Mouse (Mus musculus) neural tube, embryonic 11.5 days (tissue): ENCODE measurements around the gene Mid1. TPM values are rescaled to one million over a fixed set of nuclear protein-coding genes. Genes with fewer than 3 reads are reported as not detected.

Experiments used
- ATAC-seq: fragments of 200-750 bp; cut with Nextera tagmentation; 2 replicates; pipeline ENCODE4 v1.8.0; 2017; ENCODE audit warnings: moderate number of reproducible peaks, mild to moderate bottlenecking, moderate TSS enrichment, moderate library complexity; ENCODE audit not compliant: insufficient read depth, low FRiP score, low TSS enrichment
- DNase-seq: peaks from one replicate; pipeline ENCODE4 v3.0.0-alpha.2; 2015; ENCODE audit warnings: low spot score
- H3K27ac ChIP-seq: fragments of 300-500 bp; sonication (generic); 2 replicates; pipeline ENCODE4 v1.5.1; 2014; ENCODE audit warnings: low read depth, mild to moderate bottlenecking, low read length
- H3K27me3 ChIP-seq: fragments of 300-500 bp; sonication (generic); 2 replicates; pipeline ENCODE4 v1.6.1; 2014; ENCODE audit warnings: mild to moderate bottlenecking, low read length, mixed read lengths; ENCODE audit not compliant: control insufficient read depth, insufficient read depth
- H3K36me3 ChIP-seq: fragments of 300-500 bp; sonication (generic); 2 replicates; pipeline ENCODE4 v1.6.1; 2014; ENCODE audit warnings: mild to moderate bottlenecking, low read length, moderate library complexity, mixed read lengths; ENCODE audit not compliant: control insufficient read depth, insufficient read depth
- H3K4me1 ChIP-seq: fragments of 300-500 bp; sonication (generic); 2 replicates; pipeline ENCODE4 v1.6.1; 2014; ENCODE audit warnings: low read length, mixed read lengths; ENCODE audit not compliant: control insufficient read depth, insufficient read depth
- H3K4me2 ChIP-seq: fragments of 300-500 bp; sonication (generic); 2 replicates; pipeline ENCODE4 v1.6.1; 2014; ENCODE audit warnings: low read depth, mild to moderate bottlenecking, moderate library complexity
- H3K4me3 ChIP-seq: fragments of 300-500 bp; sonication (generic); 2 replicates; pipeline ENCODE4 v1.5.1; 2014; ENCODE audit warnings: low read depth, low read length
- H3K9ac ChIP-seq: fragments of 300-500 bp; sonication (generic); 2 replicates; pipeline ENCODE4 v1.6.1; 2014; ENCODE audit warnings: mild to moderate bottlenecking, low read length
- H3K9me3 ChIP-seq: fragments of 300-500 bp; sonication (generic); 2 replicates; pipeline ENCODE4 v1.6.1; 2016; ENCODE audit warnings: low read length; ENCODE audit not compliant: control insufficient read depth
- WGBS: fragments of 180-500 bp; shearing (Covaris S2); extraction: QIAGEN DNeasy Blood & Tissue Kit; methylation state at CpG from one replicate; pipeline ENCODE4 v1.1.7; 2014; 5-methylcytosine and 5-hydroxymethylcytosine counted together
- polyA plus RNA-seq: library from polyadenylated mRNA; unstranded; fragments of >200 nt; fragmentation: Nextera tagmentation; extraction: Ambion mirVana; gene quantifications from 2 replicates; pipeline ENCODE4 v1.2.1, GENCODE M21; 2014

Gene Mid1
- polyA plus RNA-seq, 1 experiment from 2014 or later, result 9.9 TPM

- H3K4me3 ChIP-seq, result no peak overlapping the region
- no peaks in the 10 kb centered on the region for H3K9me3 ChIP-seq
- H3K4me2 ChIP-seq, result no peak overlapping the region
- WGBS, result 39% methylated on average over 1 of the region's 1 CpGs
- no peak for DNase-seq
- no peak for ATAC-seq
- no peaks in the 10 kb centered on the region for H3K36me3 ChIP-seq
- no peak overlapping the region for H3K9ac ChIP-seq
- no peak overlapping the region for H3K27ac ChIP-seq
- H3K27me3 ChIP-seq, result peaks cover 6% of the 10 kb centered on the region; the same call in 1 of the 2 replicates
- H3K4me1 ChIP-seq, result no peaks in the 10 kb centered on the region
Observed at GRCm38 (mm10) chrX:169862848-169863247, 177.8 kb downstream of the Mid1 start.

GRCm38 (mm10) chrX:169863841-169864240 lies 178.8 kb downstream of the Mid1 start:
- no peak overlapping the region for H3K4me3 ChIP-seq

GRCm38 (mm10) chrX:169868223-169868622 lies 183.2 kb downstream of the Mid1 start:
- H3K4me3 ChIP-seq, result no peak overlapping the region
- H3K9ac ChIP-seq, result no peak overlapping the region
- no peak overlapping the region for H3K4me2 ChIP-seq
- no peaks in the 10 kb centered on the region for H3K9me3 ChIP-seq
- no peak overlapping the region for H3K27ac ChIP-seq
- no peaks in the 10 kb centered on the region for H3K36me3 ChIP-seq
- H3K27me3 ChIP-seq, result 0 out of 2 replicates have a peak, but pooled peaks cover 2% of the 10 kb centered on the region
- no peaks in the 10 kb centered on the region for H3K4me1 ChIP-seq
- WGBS, result 71% methylated on average over 5 of the region's 5 CpGs
- no peak for ATAC-seq
- no peak for DNase-seq

More at GRCm38 (mm10) chrX:169863841-169864240, 178.8 kb downstream of the Mid1 start:
- no peak for ATAC-seq
- Histone ChIP-seq H3K27ac (no peak overlapping the region), H3K36me3 (no peaks in the 10 kb centered on the region), H3K4me1 (no peaks in the 10 kb centered on the region), H3K27me3 (peaks cover 6% of the 10 kb centered on the region; the same call in 1 of the 2 replicates), H3K9me3 (no peaks in the 10 kb centered on the region), H3K4me2 (no peak overlapping the region), H3K9ac (no peak overlapping the region)
- no peak for DNase-seq
- WGBS, result 80% methylated on average over 1 of the region's 1 CpGs

- ATAC-seq, result no peak
- H3K27me3 ChIP-seq, result 0 out of 2 replicates have a peak, but pooled peaks cover 2% of the 10 kb centered on the region
Observed at GRCm38 (mm10) chrX:169874475-169874874, 189.5 kb downstream of the Mid1 start.

GRCm38 (mm10) chrX:169879481-169880362 lies 194.7 kb downstream of the Mid1 start:
- peak overlapping the region; percentile 45 for H3K4me3 ChIP-seq
- peaks cover 11% of the 10 kb centered on the region; the same call in 1 of the 2 replicates for H3K27me3 ChIP-seq
- 18% methylated on average over 35 of the region's 36 CpGs for WGBS
- H3K4me1 ChIP-seq, result no peaks in the 10 kb centered on the region
- no peaks in the 10 kb centered on the region for H3K9me3 ChIP-seq
- H3K4me2 ChIP-seq, result peak overlapping the region; percentile 57
- peak overlapping the region; percentile 52 for H3K9ac ChIP-seq
- DNase-seq, result peak; percentile 78
- ATAC-seq, result peak; percentile 89
- no peak overlapping the region for H3K27ac ChIP-seq
- H3K36me3 ChIP-seq, result no peaks in the 10 kb centered on the region

More at GRCm38 (mm10) chrX:169874475-169874874, 189.5 kb downstream of the Mid1 start:
- Histone ChIP-seq H3K9me3 (no peaks in the 10 kb centered on the region), H3K36me3 (no peaks in the 10 kb centered on the region), H3K4me1 (no peaks in the 10 kb centered on the region), H3K4me3 (no peak overlapping the region), H3K4me2 (no peak overlapping the region), H3K9ac (no peak overlapping the region), H3K27ac (no peak overlapping the region)
- WGBS, result 94% methylated on average over 1 of the region's 1 CpGs
- DNase-seq, result no peak

- Histone ChIP-seq H3K4me2 (peak overlapping the region; percentile 57), H3K27me3 (peaks cover 11% of the 10 kb centered on the region; the same call in 1 of the 2 replicates), H3K4me1 (no peaks in the 10 kb centered on the region), H3K27ac (no peak overlapping the region), H3K9ac (peak overlapping the region; percentile 52), H3K9me3 (no peaks in the 10 kb centered on the region), H3K36me3 (no peaks in the 10 kb centered on the region), H3K4me3 (peak overlapping the region; percentile 45)
- WGBS, result 24% methylated on average over 13 of the region's 13 CpGs
- ATAC-seq (no peak), DNase-seq (peak; percentile 14)
Observed at GRCm38 (mm10) chrX:169880363-169880711, 195.3 kb downstream of the Mid1 start.

GRCm38 (mm10) chrX:169880826-169881225 lies 195.8 kb downstream of the Mid1 start:
- Histone ChIP-seq H3K27me3 (peaks cover 11% of the 10 kb centered on the region; the same call in 1 of the 2 replicates), H3K9ac (peak overlapping the region; percentile 52), H3K4me3 (peak overlapping the region; percentile 45), H3K4me2 (peak overlapping the region; percentile 57), H3K36me3 (no peaks in the 10 kb centered on the region), H3K9me3 (no peaks in the 10 kb centered on the region), H3K27ac (no peak overlapping the region; the same call in 1 of the 2 replicates), H3K4me1 (no peaks in the 10 kb centered on the region)
- ATAC-seq (no peak; the same call in 1 of the 2 replicates), DNase-seq (peak; percentile 32)
- 22% methylated on average over 10 of the region's 10 CpGs for WGBS

GRCm38 (mm10) chrX:169881253-169882219 lies 196.5 kb downstream of the Mid1 start:
- peaks cover 11% of the 10 kb centered on the region; the same call in 1 of the 2 replicates for H3K27me3 ChIP-seq
- no peaks in the 10 kb centered on the region for H3K4me1 ChIP-seq
- no peak for ATAC-seq
- no peak overlapping the region; the same call in 1 of the 2 replicates for H3K27ac ChIP-seq
- H3K4me3 ChIP-seq, result peak overlapping the region; percentile 45
- H3K36me3 ChIP-seq, result no peaks in the 10 kb centered on the region
- H3K4me2 ChIP-seq, result peak overlapping the region; percentile 57
- WGBS, result 46% methylated on average over 10 of the region's 10 CpGs
- H3K9me3 ChIP-seq, result no peaks in the 10 kb centered on the region
- DNase-seq, result peak; percentile 14
- peak overlapping the region; percentile 52 for H3K9ac ChIP-seq
